Mouse (Mus musculus) mesoderm, embryonic 11.5 days (tissue): ENCODE data around the gene Mgat4c.

ENCODE experiments used
- DNase-seq: peaks from one replicate; pipeline ENCODE4 v3.0.0-alpha.2; 2012; ENCODE audit warnings: low read depth, low spot score

Mgat4c gene

GRCm38 (mm10) chr10:101681437-101681912 is at the start of gene Mgat4c:
Gene Mgat4c (plus strand): TSS chr10:101681487.
- peak; percentile 20 for DNase-seq

GRCm38 (mm10) chr10:101635266-101635665 is 46.0 kb upstream of the Mgat4c start:
- DNase-seq: no peak

- no peak for DNase-seq
Measured at GRCm38 (mm10) chr10:101641048-101641447, 40.2 kb upstream of the Mgat4c start.

- no peak for DNase-seq
Measured at GRCm38 (mm10) chr10:101681914-101682313, 627 bp downstream of the Mgat4c start.

- DNase-seq: no peak
Measured at GRCm38 (mm10) chr10:101761828-101762227, 80.5 kb downstream of the Mgat4c start.

GRCm38 (mm10) chr10:101770688-101771087 is 89.4 kb downstream of the Mgat4c start:
- no peak for DNase-seq

- DNase-seq: no peak
Measured at GRCm38 (mm10) chr10:101771157-101771556, 89.9 kb downstream of the Mgat4c start.

GRCm38 (mm10) chr10:101783161-101783744 is 102.0 kb downstream of the Mgat4c start:
- peak; percentile 36 for DNase-seq

GRCm38 (mm10) chr10:101795507-101795906 is 114.2 kb downstream of the Mgat4c start:
- DNase-seq: no peak

GRCm38 (mm10) chr10:101798831-101799474 is 117.7 kb downstream of the Mgat4c start:
- DNase-seq: peak; percentile 5

- DNase-seq: no peak
Measured at GRCm38 (mm10) chr10:101808768-101809167, 127.5 kb downstream of the Mgat4c start.

GRCm38 (mm10) chr10:101816902-101817301 is 135.6 kb downstream of the Mgat4c start:
- DNase-seq: no peak

GRCm38 (mm10) chr10:101827944-101828343 is 146.7 kb downstream of the Mgat4c start:
- no peak for DNase-seq

- no peak for DNase-seq
Measured at GRCm38 (mm10) chr10:101856115-101856514, 174.8 kb downstream of the Mgat4c start.

GRCm38 (mm10) chr10:101889866-101890265 is 208.6 kb downstream of the Mgat4c start:
- no peak for DNase-seq

- DNase-seq: no peak
Measured at GRCm38 (mm10) chr10:101917328-101917814, 236.1 kb downstream of the Mgat4c start.

- no peak for DNase-seq
Measured at GRCm38 (mm10) chr10:101997612-101998011, 316.3 kb downstream of the Mgat4c start.

- DNase-seq: no peak
Measured at GRCm38 (mm10) chr10:102042513-102042912, 361.2 kb downstream of the Mgat4c start.

- DNase-seq: no peak
Measured at GRCm38 (mm10) chr10:102056218-102056617, 374.9 kb downstream of the Mgat4c start.

- peak; percentile 12 for DNase-seq
Measured at GRCm38 (mm10) chr10:102056975-102057565, 375.8 kb downstream of the Mgat4c start.

- peak; percentile 3 for DNase-seq
Measured at GRCm38 (mm10) chr10:102074541-102075398, 393.5 kb downstream of the Mgat4c start.

- DNase-seq: no peak
Measured at GRCm38 (mm10) chr10:102123153-102123552, 441.9 kb downstream of the Mgat4c start.
